Mouse (Mus musculus): ENCODE measurements at regions not wholly inside any gene's neighbourhood (a gene's known extent, or its start where the extent isn't known, plus 50 kb on each side); places are given as distances from the start of the nearest gene placed in this dataset.
"Not testable (repeated sequence)": the region's sequence is repeated elsewhere in the genome, so short reads cannot be mapped to it uniquely, and the experiment has no call there.

GRCm38 (mm10) chr14:37571971-37572370 lies 436.9 kb upstream of the Ghitm start:
- DNase-seq = no peak

DNA sequence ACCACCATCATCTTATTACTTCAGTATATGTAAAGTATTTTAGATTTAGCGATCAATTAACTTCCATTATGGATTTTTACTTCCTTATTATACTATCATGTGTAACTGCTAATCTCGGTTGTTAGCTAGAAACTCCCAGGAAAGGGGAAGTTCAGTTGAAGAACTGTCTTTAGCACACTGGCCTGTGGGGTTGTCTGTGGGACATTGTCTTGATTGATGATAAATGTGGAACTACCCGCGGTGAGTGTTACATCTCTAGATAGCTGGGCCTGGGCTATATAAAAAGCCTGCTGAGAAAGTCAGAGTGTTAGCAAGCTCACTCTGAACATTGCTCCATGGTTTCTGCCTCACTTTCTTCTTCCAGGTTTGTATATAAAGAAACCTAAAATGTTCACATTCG lies 423.2 kb upstream of the Ghitm start:
- no peak for DNase-seq

DNA sequence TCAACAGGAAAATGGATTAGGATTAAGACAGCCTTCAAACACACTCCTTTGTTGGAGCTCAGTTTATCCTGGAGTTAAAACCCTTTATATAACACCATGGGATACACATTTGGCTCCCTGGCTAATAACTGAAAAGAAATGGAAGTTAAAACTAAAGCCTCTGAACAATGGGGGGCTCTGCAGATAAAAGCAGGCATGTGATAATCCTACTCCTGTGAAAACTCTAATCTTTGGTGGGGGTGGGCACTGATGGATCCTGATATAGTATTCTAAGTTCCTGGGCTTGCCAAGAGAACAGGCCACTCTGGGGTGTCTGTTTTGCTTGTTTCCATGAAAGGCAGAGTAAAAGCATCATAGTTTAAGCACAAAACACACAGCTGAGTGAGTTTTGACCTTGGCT lies 388.5 kb upstream of the Ghitm start:
- DNase-seq = no peak

DNA sequence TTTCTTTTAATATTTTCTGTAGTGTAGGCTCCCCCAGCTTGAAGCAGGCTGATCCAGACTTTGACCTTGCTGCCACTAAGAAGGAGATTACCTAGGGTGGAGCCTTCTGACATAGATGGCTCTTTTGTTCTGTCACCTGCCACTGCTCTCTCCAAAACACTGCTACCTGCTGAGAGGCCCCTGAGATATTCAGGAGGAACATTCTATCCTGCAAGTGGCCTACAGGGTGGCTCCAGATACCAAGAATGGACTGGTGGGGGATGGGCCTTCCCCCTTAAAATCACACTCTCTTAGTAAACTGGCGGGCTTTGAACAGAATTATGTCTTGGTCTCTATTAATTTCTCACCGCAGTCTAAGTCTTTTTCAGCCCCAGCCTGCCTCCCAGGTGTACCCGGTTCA lies 385.6 kb upstream of the Ghitm start:
- DNase-seq = not testable (repeated sequence)

- DNase-seq = no peak
These were observed 370.2 kb upstream of the Ghitm start for GRCm38 (mm10) chr14:37505314-37505713.

DNA sequence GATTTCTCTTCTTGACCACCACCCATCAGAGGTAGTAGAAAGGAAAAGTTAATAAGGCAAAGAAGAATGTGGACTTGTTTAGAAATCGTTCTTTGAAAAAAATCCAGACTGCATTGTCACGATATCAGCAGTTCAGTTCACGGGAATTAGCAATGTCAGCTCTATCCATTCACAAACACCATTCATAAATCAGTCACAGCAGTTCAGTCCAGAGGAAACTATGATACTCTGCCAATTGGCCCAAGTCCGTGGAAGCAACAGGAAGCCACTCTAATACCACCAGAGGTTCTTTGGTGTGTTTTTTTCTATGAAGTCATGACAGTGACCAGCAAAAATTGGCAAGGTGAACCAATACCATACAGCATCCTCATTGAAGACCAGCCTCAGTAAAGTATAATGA lies 355.6 kb upstream of the Ghitm start:
- no peak for DNase-seq

DNA sequence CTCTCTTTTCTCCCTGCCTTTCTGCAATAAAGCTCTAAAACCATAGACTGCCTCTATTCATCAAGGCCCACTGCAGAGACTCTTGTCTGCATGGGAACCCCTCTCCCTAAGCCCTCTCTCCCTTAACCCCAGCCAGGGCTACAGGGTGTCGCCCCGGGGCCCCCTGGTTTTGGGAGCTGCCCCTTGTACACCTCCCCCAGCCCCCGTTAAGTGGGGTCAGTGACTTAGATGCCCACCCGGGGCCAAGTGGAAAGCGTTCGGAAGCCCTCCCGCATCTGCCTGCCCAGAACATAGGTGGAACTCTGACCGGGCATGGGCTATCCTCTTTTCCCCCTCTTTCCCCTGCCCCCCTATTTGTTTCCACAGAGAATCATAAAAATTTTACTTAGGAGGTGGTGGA lies 350.2 kb upstream of the Ghitm start:
- DNase-seq = no peak

- no peak for DNase-seq
These were observed 342.5 kb upstream of the Ghitm start for GRCm38 (mm10) chr14:37477599-37477998.

GRCm38 (mm10) chr14:37468711-37469110 lies 333.6 kb upstream of the Ghitm start:
- no peak for DNase-seq

GRCm38 (mm10) chr14:37440874-37441273 lies 305.8 kb upstream of the Ghitm start:
- DNase-seq = no peak

DNA sequence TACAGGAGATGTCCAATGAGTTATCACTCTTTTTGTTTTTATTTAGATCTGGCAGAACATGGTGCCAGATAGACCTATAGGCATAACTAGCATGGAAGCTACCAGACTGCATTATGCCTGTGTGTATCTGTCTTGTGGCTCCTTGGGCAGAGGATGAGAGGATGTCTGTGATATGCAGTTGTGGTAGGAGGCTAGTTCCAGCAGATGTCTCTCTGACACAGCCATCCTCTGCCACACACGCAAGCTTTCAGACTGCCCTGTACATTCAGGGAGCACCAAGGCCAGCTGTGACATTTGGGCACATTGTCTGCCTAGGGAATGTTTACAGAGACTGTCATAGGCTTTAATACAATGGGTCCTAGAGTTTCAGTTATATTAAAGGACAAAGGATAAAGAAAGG lies 295.6 kb upstream of the Ghitm start:
- no peak for DNase-seq

DNA sequence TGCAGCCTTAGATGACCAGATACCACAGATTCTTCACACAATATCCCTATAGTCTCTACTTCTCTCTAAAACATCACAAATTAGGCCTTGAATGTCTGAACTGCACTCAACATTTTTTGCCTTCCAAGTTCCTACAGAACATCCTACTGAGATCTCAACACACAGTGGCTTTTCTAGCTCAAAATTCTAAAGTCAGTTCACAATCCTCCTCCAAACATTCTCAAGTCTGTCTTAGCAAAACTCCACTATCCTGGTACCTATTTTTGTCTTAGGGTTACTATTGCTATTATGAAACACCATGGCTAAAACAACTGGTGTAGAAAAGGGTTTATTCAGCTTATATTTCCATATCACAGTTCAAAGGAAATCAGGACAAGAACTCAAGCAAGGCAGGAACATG lies 290.4 kb upstream of the Ghitm start:
- no peak for DNase-seq

GRCm38 (mm10) chr14:37421566-37421965 lies 286.5 kb upstream of the Ghitm start:
- no peak for DNase-seq

GRCm38 (mm10) chr14:37412583-37412982 lies 277.5 kb upstream of the Ghitm start:
- not testable (repeated sequence) for DNase-seq

DNA sequence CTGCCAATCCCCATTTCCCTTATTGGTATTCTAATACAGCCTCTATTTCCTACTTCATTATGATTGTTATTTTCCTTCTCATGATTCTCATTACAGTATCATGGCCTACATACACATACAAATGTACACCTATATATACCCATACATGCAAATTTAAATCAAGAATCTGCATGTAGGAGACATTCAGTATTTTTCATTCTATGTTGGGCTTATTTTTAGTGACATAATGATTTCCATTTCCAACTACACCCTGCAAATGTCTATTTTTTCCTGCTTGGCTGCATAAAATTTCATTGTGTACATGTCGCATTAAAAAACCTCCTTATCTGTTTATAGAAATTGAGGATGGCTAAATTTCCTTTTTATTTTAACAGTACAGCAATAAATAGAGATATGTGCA lies 236.9 kb upstream of the Ghitm start:
- no peak for DNase-seq

DNA sequence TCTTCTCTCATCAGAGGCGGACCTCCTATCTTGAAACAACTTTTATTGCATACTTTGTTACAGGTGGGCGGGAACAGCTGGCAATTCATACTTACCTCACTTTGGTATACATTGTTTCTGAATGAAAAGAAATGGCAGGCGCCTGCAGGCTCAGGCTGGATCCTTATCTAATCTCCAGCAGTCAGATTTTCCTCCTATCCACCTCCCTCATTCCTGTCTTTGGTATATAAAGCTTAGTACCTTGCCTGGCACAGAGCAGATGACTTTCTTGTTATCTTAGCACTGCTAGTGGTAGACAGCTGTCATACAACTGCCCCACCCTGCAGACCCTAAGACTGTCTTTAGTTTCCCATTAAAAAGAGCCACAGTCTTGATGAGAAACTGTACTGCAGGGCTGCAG lies 226.8 kb upstream of the Ghitm start:
- no peak for DNase-seq

DNA sequence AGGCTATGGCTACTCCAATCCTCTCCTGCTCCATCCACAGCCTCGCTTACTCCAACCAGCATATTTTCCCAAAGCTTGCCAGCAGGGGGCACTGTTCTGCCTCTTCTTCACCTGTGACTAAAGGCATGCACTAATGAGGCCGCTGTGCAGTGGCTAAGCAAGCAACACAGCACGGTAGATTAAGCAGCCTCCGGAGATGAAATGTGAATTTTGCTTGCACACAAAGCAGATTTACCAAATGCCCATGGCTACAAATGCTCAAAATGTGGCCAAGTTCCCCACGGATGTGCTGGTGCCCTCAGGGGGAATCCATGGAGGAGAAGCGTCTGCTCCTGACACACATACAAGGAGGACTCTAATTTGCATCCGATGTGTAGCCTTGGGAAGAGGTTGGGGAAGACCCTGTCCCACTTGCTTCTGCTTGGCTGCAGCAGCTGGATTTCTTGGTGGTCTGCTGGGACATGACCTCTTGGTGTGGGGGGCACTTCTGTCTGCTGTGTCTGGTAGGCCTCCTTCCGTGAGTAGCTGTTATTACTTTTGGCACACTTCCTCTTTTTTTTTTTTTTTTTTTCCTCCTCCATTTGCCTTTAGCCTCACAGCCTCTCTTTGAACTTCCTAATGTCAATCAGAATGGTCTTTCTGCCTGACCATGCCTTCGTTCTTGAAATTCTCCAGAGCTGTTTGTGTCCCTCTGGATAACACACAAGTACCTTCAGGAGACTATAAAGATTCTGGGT lies 221.1 kb upstream of the Ghitm start:
- DNase-seq = no peak

- DNase-seq = no peak
These were observed 188.3 kb upstream of the Ghitm start for GRCm38 (mm10) chr14:37323392-37323791.

DNA sequence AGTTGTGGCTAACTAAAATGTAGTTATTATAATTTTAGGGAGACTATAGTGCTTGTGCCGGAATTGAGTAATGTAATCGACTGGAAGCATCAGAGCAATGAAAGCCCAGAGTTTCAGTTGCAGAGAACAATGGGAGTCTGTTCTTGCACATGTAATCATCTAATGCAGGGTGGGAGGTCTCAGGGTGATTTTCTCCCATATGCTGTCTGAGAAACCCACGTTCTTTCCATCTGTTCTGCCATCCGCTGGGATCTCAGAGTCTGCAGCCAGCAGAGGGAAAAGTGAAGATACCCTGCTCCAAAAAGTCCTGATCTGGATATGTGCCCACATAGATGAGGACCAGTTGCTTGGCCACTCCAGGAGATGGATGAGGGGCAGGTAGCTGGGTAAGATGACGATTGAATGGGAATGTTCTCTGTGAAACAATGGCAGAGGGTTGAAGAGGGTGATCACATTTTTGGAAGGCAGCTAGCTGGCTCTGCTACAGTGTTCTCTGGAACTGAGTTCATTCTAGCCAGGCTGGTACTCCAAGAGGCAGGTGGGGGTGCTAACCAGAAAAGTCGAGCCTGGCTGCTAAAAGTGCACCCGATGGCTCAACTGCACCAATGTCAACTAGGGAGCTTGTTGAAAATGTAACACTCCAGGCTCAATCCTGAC lies 180.3 kb upstream of the Ghitm start:
- no peak for DNase-seq

GRCm38 (mm10) chr14:37313906-37314305 lies 178.8 kb upstream of the Ghitm start:
- no peak for DNase-seq

DNA sequence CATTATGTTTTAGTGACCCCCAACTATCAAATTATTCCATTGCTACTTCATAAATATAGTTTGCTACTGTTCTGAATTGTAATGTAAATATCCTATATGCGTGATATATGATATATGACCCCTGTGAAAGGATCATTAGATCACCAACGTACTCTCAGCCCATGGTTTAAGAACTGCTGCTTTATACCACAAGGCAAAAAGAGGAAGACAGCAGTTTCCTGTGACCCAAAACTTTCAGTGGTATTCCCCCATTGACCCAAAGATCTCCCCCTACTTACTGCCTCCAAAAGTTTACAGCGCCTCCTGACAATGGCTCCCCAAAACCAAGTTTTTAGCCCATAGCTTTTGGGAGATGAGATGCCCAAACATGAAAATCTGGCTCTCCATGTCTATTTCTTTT lies 177.8 kb upstream of the Ghitm start:
- no peak for DNase-seq

- no peak for DNase-seq
These were observed 171.7 kb upstream of the Ghitm start for GRCm38 (mm10) chr14:37306622-37307274.

GRCm38 (mm10) chr14:37298631-37299030 lies 163.6 kb upstream of the Ghitm start:
- no peak for DNase-seq

- no peak for DNase-seq
These were observed 161.5 kb upstream of the Ghitm start for GRCm38 (mm10) chr14:37296531-37296930.
